Mouse (Mus musculus) bone marrow, adult 2 months (tissue): ENCODE data around the gene B4galnt3.

Experiments
- CTCF ChIP-seq: fragments of 200-500 bp; IDR thresholded peaks from 2 replicates; pipeline ENCODE4 v1.5.1; 2011; ENCODE audit warnings: low read length, control low read depth; ENCODE audit not compliant: control insufficient read depth, insufficient read depth
- POLR2A ChIP-seq: fragments of 200-500 bp; IDR thresholded peaks from 2 replicates; pipeline ENCODE4 v1.6.1; 2011; ENCODE audit warnings: low read depth, mild to moderate bottlenecking, control low read depth, low read length, borderline replicate concordance; ENCODE audit not compliant: control insufficient read depth

- no peak for TF ChIP-seq POLR2A
- TF ChIP-seq CTCF = peak; percentile 83
Observed at GRCm38 (mm10) chr6:120324295-120324927, 30.1 kb upstream of the B4galnt3 start.
